Mouse (Mus musculus) thymus, postnatal 14 days (tissue): ENCODE results near the gene Gm2001.
"Not testable (repeated sequence)": the region's sequence is repeated elsewhere in the genome, so short reads cannot be mapped to it uniquely, and the experiment has no call there.

Experiments used
- DNase-seq: peaks from one replicate; pipeline ENCODE4 v3.0.0; 2021

The Gm2001 gene

DNA sequence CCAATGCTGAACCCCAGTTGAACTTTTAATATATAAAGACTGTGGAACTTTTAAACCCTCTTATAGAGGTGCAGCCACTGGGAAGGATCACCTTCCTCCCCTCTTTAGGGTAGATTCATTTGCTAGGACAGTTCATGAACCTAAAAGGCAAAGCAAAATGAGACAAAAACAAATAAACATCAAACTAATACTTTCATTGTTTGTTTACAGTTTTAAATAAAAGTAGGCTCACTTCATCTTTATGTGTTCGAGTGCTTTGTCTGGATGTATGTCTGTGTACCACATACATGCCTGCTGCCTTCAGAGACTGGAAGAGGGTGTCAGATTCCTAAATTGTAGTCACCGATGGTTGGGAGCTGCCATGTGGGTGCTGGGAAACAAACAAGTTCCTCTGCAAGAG is at the start of gene Gm2001:
Gene Gm2001 (minus strand): TSS at position 101 of the 400 bp plus-strand sequence.
- DNase-seq = not testable (repeated sequence)

DNA sequence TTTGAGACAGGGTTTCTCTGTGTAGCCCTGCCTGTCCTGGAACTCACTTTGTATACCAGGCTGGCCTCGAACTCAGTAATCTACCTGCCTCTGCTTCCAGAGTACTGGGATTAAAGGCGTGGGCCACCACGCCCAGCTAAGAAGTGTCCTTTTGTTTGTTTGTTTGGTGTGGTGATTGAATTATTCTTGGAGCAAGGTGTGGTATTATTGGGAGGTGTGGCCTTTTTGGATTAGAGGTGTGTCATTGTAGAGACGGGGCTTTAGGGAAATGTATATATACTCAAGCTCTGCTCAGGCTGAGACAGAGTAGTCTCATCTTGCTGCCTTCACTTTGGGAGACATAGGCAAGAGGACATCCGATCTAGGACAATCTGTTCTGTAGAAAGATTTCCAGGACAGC is 31.6 kb upstream of the Gm2001 start, which contains the start of gene Gm2016:
Gene Gm2016 (plus strand): TSS at position 301 of the 400 bp plus-strand sequence.
- not testable (repeated sequence) for DNase-seq

DNA sequence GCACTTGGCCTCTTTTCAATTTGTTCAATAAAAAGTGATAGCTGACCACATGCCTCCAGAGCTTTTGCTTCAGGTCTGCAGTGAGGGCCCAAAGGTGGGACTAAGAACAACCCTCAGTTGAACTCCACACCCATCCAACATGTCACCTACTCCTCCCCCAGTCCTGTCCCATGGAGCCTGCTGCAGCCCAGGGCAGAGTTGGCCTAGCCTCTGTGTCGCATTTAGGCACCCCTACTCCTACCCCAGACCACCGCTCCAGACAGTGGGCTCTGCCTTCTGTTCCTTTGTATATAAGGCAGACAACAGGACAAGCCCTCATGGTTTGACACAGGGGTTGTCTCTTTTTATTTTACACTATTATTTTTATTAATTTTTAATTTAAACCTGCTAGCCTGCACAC is 21.9 kb upstream of the Gm2001 start:
- DNase-seq = not testable (repeated sequence)

DNA sequence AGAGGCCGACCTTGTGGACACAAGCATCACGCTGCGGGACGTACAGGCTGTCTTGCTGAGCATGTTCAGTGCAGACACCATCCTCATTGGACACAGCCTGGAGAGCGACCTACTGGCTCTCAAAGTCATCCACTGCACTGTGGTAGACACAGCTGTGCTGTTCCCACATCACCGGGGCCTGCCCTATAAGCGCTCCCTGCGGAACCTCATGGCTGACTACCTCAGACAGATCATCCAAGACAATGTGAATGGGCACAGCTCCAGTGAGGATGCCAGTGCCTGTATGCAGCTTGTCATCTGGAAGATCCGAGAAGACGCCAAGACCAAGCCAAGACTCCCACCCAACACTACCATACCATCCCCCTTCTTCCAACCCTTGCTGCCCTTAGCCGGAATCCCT is 21.5 kb upstream of the Gm2001 start:
- DNase-seq = not testable (repeated sequence)

DNA sequence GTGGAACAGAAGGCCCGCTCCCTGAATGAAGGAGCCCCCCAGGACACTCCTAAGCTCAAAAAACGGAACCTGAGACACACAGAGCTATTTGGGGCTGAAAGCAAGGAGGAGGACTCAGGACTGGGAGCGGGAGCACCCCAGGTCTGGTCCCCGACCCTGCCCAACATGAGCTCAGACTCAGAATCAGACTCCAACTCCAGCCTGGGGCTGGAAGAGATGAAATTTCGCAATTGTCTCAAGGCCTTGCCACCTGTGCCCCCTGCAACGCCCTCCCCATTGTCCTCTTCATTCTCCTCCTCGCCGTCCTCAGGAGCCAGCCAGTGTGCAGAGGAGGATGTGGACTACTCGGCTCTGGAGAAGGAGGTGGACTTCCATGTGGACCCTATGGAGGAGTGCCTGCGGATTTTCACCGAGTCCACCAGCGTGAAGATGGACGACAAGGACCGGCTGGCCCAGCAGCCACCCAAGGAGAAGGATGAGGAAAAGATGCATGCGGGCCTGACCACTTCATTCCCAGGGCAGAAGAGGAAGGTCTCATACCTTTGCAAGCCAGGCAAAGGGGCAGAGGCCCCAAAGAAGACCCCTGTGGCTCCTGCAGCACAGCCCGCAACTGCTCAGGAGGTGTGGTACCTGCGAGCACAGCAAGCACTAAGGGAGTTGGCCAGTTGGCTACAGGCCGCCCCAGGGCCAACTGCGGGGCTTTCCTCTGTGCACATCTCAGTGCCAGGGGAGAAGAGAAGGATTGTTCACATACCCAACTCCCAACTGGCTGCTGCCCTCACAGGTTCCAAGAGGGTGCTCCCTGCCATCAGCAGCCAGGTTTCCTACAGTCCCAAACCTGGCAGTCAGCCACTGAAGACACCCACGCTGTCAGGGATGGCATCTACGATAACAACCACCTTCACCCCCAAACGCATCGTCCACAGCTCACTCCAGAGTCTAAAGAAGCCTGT is 19.9 kb upstream of the Gm2001 start:
- not testable (repeated sequence) for DNase-seq

DNA sequence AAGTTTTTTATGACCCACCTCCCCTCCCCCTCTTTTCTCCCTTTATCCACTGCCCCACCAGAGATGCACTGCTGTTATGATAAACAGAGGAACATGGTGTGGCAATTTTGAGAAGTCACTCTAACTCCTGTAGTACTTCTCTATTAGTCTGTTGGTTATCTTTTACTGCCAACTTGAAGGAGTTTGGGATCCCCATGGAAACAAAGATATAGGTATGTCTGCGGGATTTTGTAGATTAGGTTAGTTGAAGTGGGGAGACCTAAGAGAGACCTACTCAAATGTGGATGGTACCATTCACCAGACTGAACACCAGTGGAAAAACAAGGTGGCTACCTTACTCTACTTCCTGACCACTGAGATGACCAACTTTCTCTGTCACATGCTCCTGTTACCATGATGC is 13.9 kb upstream of the Gm2001 start:
- not testable (repeated sequence) for DNase-seq

DNA sequence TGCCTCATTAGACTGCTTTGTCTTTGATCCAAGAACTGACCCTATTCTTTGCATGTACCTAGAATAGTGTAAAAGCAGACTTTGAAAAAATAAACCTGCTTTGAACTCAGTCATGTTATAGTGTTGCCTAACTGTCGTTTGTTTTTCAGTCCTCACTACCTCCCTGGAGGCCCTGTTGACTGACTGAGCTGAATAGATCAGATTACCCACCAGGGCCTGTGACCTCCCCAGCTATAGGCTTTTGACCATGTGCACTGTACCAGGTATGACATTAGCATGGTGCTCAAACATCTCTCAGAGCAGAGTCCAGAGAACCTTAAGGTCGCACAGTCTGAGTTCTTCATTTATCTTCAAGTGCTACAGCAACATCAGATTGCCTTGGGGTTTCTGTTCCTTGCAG is 8.5 kb upstream of the Gm2001 start:
- DNase-seq = not testable (repeated sequence)

DNA sequence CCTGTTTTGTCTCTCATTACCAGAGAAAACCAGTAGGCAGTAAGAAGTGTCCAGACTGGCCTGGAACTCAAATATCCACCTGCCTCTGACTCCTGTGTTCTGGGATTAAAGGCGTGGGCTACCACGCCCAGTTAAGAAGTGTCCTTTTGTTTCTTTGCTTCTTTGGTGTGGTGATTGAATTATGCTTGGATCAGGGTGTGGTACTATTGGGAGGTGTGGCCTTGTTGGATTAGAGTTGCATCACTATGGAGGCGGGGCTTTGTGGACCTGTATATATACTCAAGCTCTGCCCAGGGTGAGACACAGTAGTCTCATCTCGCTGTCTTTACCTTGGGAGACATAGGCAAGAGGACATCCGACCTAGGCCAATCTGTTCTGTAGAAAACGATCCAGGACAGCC is 25.9 kb downstream of the Gm2001 start, which contains the start of gene BB287469:
Gene BB287469 (plus strand): TSS at position 301 of the 400 bp plus-strand sequence.
- not testable (repeated sequence) for DNase-seq

DNA sequence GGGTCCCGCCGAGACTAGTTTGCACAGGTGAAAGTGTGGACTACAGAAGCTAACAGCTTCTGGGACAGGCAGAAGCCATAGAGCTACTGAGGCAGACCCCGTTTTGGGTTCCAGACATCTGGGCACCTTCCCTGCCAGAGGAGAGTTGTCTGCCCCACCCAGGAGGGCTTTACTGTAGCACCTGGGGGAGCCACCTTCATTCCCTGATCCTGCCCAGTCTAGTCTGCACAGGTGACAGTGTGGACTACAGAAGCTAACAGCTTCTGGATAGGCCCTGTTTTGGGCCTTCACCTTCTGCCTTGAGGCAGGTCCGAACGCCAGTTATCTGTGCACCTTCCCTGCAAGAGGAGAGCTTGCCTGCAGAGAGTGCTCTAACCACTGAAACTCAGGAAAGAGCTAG is 44.2 kb downstream of the Gm2001 start:
- not testable (repeated sequence) for DNase-seq

DNA sequence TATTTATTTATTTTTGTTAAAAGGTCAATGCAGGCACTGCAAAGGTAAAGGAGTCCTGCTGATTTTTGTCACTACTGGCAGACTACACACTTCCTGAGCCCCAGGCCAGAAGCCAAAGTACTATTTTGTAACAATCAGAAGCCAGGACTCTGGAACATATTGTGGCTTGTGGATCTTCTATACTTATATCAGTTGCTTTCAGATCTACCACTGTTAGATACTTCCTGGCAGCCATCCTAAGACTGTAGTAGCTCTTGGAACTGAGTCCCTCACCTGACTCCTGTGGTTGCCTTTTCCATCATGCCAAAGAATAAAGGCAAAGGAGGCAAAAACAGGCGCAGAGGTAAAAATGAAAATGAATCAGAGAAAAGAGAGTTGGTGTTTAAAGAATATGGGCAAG is 46.9 kb downstream of the Gm2001 start, which contains the start of gene Gm21936:
Gene Gm21936 (plus strand): TSS at position 301 of the 400 bp plus-strand sequence.
- not testable (repeated sequence) for DNase-seq
